Mouse (Mus musculus): ENCODE results near the gene Asgr1.
"Not testable (repeated sequence)": the region's sequence is repeated elsewhere in the genome, so short reads cannot be mapped to it uniquely, and the experiment has no call there.

DNA sequence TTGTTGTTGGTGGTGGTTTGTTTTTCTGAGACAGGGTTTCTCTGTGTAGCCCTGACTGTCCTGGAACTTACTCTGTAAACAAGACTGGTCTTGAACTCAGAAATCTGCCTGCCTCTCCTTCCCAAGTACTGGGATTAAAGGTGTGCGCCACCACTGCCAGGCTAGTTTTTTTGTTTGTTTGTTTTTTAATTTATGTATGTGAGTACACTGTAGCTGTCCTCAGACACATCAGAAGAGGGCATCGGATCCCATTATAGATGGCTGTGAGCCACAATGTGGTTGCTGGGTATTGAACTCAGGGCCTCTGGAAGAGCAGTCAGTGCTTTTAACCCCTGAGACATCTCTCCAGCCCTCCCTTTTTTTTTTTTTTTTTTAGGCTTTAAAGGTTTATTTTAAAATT is 37.7 kb upstream of the Asgr1 start:
- not testable (repeated sequence) for TF ChIP-seq MAX (IDR thresholded peaks at IDR 0.05; ENCODE audit: low read depth); E2F4 (IDR thresholded peaks at IDR 0.05; ENCODE audit: insufficient read depth); USF1 (IDR thresholded peaks at IDR 0.05; ENCODE audit: low read depth); POLR2A (IDR thresholded peaks at IDR 0.05; ENCODE audit: insufficient read length, low read depth); TCF12 (IDR thresholded peaks at IDR 0.05; ENCODE audit: insufficient read depth, poor library complexity, severe bottlenecking); MYOG (IDR thresholded peaks at IDR 0.05; ENCODE audit: control insufficient read depth in 1 of 3, insufficient read depth in 1 of 3, insufficient read length in 2 of 3, low read depth in 2 of 3)
